Mouse (Mus musculus): Measurements from ENCODE around the gene Tmem25.

- TF ChIP-seq GATA1 (IDR thresholded peaks at IDR 0.05; ENCODE audit: low read length) (no peak), TAL1 (IDR thresholded peaks at IDR 0.05; ENCODE audit: low read length) (no peak)
Observed at GRCm38 (mm10) chr9:44799958-44800324, 834 bp upstream of the Tmem25 start.

All from erythroblast, embryonic 14.5 days (primary cell).